Mouse (Mus musculus): ENCODE results near the gene Gm27029. TPM values are rescaled to one million over a fixed set of nuclear protein-coding genes. Genes with fewer than 3 reads are reported as not detected.

Gm27029 gene
- total RNA-seq, 2 experiments from 2014 or later = not detected

DNA sequence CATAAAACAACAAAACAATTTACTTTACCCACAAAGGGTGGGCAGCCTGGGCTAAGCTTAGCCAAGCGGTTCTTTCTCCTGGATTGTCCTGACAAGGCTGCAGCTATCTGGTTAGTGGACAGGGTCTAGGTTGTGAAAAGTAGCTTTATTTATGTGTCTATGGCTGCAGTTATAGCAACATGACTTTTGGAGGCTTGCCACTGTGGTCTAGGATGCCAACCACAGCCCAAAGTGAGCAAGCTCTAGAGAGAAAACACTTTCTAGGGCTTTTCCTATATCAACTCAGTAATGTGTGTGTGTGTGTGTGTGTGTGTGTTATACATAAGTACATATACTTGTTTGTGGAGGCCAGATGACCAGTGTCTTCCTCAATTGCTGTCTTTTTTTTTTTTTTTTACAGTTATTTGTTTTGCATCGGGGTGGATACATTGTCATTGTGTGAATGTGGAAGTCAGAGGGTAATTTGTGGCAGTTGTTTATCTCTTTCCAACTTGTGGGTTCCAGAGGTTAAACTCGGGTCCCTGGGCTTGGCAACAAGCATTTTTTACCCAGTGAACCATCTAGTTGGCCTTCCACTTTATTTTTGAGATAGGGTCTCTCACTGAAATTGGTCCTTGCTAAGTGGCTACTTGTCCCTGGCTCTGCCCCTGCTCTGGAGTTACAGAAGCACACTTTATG lies 67.0 kb downstream of the Gm27029 start:
- no peak for ATAC-seq (replicated peaks; ENCODE audit: low FRiP score, poor library complexity, severe bottlenecking)

Other genes starting within 250 kb of the Gm27029 start
- gene Ccr10, start 249.4 kb downstream of the Gm27029 start, total RNA-seq (2015; ENCODE audit: low replicate concordance) = not detected in 2 replicates
- gene Ccr10, start 249.4 kb downstream of the Gm27029 start, total RNA-seq (2017; ENCODE audit: low replicate concordance) = not detected in 2 replicates
- 32.3 and 58.4 TPM in 2 replicates for gene Ezh1, start 198.3 kb downstream of the Gm27029 start, total RNA-seq (2015; ENCODE audit: low replicate concordance)
- 43.8 and 53.9 TPM in 2 replicates for gene Ezh1, start 198.3 kb downstream of the Gm27029 start, total RNA-seq (2017; ENCODE audit: low replicate concordance)
- not detected in 2 replicates for gene Ramp2, start 178.8 kb downstream of the Gm27029 start, total RNA-seq (2015; ENCODE audit: low replicate concordance)
- not detected in 2 replicates for gene Ramp2, start 178.8 kb downstream of the Gm27029 start, total RNA-seq (2017; ENCODE audit: low replicate concordance)
- 133 and 142 TPM in 2 replicates for gene Vps25, start 171.1 kb downstream of the Gm27029 start, total RNA-seq (2015; ENCODE audit: low replicate concordance)
- 27.3 and 31.7 TPM in 2 replicates for gene Vps25, start 171.1 kb downstream of the Gm27029 start, total RNA-seq (2017; ENCODE audit: low replicate concordance)
- 0.72 and 5.9 TPM in 2 replicates for gene Wnk4, start 164.2 kb downstream of the Gm27029 start, total RNA-seq (2015; ENCODE audit: low replicate concordance)
- gene Wnk4, start 164.2 kb downstream of the Gm27029 start, total RNA-seq (2017; ENCODE audit: low replicate concordance) = 2.8 and 3.1 TPM in 2 replicates
- 5.8 and 10.1 TPM in 2 replicates for gene Cntd1, start 145.8 kb downstream of the Gm27029 start, total RNA-seq (2015; ENCODE audit: low replicate concordance)
- 11.1 and 11.6 TPM in 2 replicates for gene Cntd1, start 145.8 kb downstream of the Gm27029 start, total RNA-seq (2017; ENCODE audit: low replicate concordance)
- 19.8 and 33.1 TPM in 2 replicates for gene Coa3, start 145.7 kb downstream of the Gm27029 start, total RNA-seq (2015; ENCODE audit: low replicate concordance)
- 5.3 and 16.2 TPM in 2 replicates for gene Coa3, start 145.7 kb downstream of the Gm27029 start, total RNA-seq (2017; ENCODE audit: low replicate concordance)
- gene Becn1, start 122.5 kb downstream of the Gm27029 start, total RNA-seq (2015; ENCODE audit: low replicate concordance) = 71.4 and 72.5 TPM in 2 replicates
- 273 TPM in 2 replicates for gene Becn1, start 122.5 kb downstream of the Gm27029 start, total RNA-seq (2017; ENCODE audit: low replicate concordance)
- gene Psme3, start 108.6 kb downstream of the Gm27029 start, total RNA-seq (2015; ENCODE audit: low replicate concordance) = 425 and 456 TPM in 2 replicates
- gene Psme3, start 108.6 kb downstream of the Gm27029 start, total RNA-seq (2017; ENCODE audit: low replicate concordance) = 261 and 313 TPM in 2 replicates
- gene Aoc2, start 99.7 kb downstream of the Gm27029 start, total RNA-seq (2015; ENCODE audit: low replicate concordance) = 25.2 and 38.6 TPM in 2 replicates
- 12.8 and 18.9 TPM in 2 replicates for gene Aoc2, start 99.7 kb downstream of the Gm27029 start, total RNA-seq (2017; ENCODE audit: low replicate concordance)
- gene Aoc3, start 94.2 kb downstream of the Gm27029 start, total RNA-seq (2015; ENCODE audit: low replicate concordance) = 2.5 TPM in 1 of 2 replicates, not detected in the other
- 0.51 TPM in 1 of 2 replicates, not detected in the other for gene Aoc3, start 94.2 kb downstream of the Gm27029 start, total RNA-seq (2017; ENCODE audit: low replicate concordance)
- not detected in 2 replicates for gene G6pc, start 57.2 kb downstream of the Gm27029 start, total RNA-seq (2015; ENCODE audit: low replicate concordance)
- not detected in 2 replicates for gene G6pc, start 57.2 kb downstream of the Gm27029 start, total RNA-seq (2017; ENCODE audit: low replicate concordance)
- 2.1 and 20.9 TPM in 2 replicates for gene Aarsd1, start 7.2 kb downstream of the Gm27029 start, total RNA-seq (2015; ENCODE audit: low replicate concordance)
- 13.1 and 27.7 TPM in 2 replicates for gene Aarsd1, start 7.2 kb downstream of the Gm27029 start, total RNA-seq (2017; ENCODE audit: low replicate concordance)
- gene Rundc1, start 289 bp upstream of the Gm27029 start, total RNA-seq (2015; ENCODE audit: low replicate concordance) = 0.42 and 1.8 TPM in 2 replicates
- gene Rundc1, start 289 bp upstream of the Gm27029 start, total RNA-seq (2017; ENCODE audit: low replicate concordance) = 1.8 and 2.6 TPM in 2 replicates
- gene Ptges3l, start 537 bp upstream of the Gm27029 start, total RNA-seq (2015; ENCODE audit: low replicate concordance) = not detected in 2 replicates
- gene Ptges3l, start 537 bp upstream of the Gm27029 start, total RNA-seq (2017; ENCODE audit: low replicate concordance) = not detected in 2 replicates
- gene Rpl27, start 17.5 kb upstream of the Gm27029 start, total RNA-seq (2015; ENCODE audit: low replicate concordance) = 179 and 183 TPM in 2 replicates
- 266 and 615 TPM in 2 replicates for gene Rpl27, start 17.5 kb upstream of the Gm27029 start, total RNA-seq (2017; ENCODE audit: low replicate concordance)
- gene Ifi35, start 23.6 kb upstream of the Gm27029 start, total RNA-seq (2015; ENCODE audit: low replicate concordance) = 39.8 and 73.2 TPM in 2 replicates
- 43.6 and 47.4 TPM in 2 replicates for gene Ifi35, start 23.6 kb upstream of the Gm27029 start, total RNA-seq (2017; ENCODE audit: low replicate concordance)
- gene Rnd2, start 40.2 kb upstream of the Gm27029 start, total RNA-seq (2015; ENCODE audit: low replicate concordance) = not detected in 2 replicates
- gene Rnd2, start 40.2 kb upstream of the Gm27029 start, total RNA-seq (2017; ENCODE audit: low replicate concordance) = not detected in 2 replicates
- 9.0 and 13.4 TPM in 2 replicates for gene Vat1, start 41.4 kb upstream of the Gm27029 start, total RNA-seq (2015; ENCODE audit: low replicate concordance)
- 4.7 and 6.1 TPM in 2 replicates for gene Vat1, start 41.4 kb upstream of the Gm27029 start, total RNA-seq (2017; ENCODE audit: low replicate concordance)
- gene Brca1, start 127.2 kb upstream of the Gm27029 start, total RNA-seq (2015; ENCODE audit: low replicate concordance) = 85.1 and 137 TPM in 2 replicates
- gene Brca1, start 127.2 kb upstream of the Gm27029 start, total RNA-seq (2017; ENCODE audit: low replicate concordance) = 153 and 177 TPM in 2 replicates
- 108 and 112 TPM in 2 replicates for gene Nbr1, start 127.4 kb upstream of the Gm27029 start, total RNA-seq (2015; ENCODE audit: low replicate concordance)
- gene Nbr1, start 127.4 kb upstream of the Gm27029 start, total RNA-seq (2017; ENCODE audit: low replicate concordance) = 82.8 and 107 TPM in 2 replicates
- gene Tmem106a, start 157.4 kb upstream of the Gm27029 start, total RNA-seq (2015; ENCODE audit: low replicate concordance) = 13.7 and 22.2 TPM in 2 replicates
- 2.6 and 3.0 TPM in 2 replicates for gene Tmem106a, start 157.4 kb upstream of the Gm27029 start, total RNA-seq (2017; ENCODE audit: low replicate concordance)
- gene Gm11634, start 174.5 kb upstream of the Gm27029 start, total RNA-seq (2015; ENCODE audit: low replicate concordance) = not detected in 2 replicates
- gene Gm11634, start 174.5 kb upstream of the Gm27029 start, total RNA-seq (2017; ENCODE audit: low replicate concordance) = not detected in 2 replicates
- gene Rdm1, start 202.4 kb upstream of the Gm27029 start, total RNA-seq (2015; ENCODE audit: low replicate concordance) = 81.1 and 91.4 TPM in 2 replicates
- gene Rdm1, start 202.4 kb upstream of the Gm27029 start, total RNA-seq (2017; ENCODE audit: low replicate concordance) = 34.5 and 43.0 TPM in 2 replicates
- gene Arl4d, start 240.7 kb upstream of the Gm27029 start, total RNA-seq (2015; ENCODE audit: low replicate concordance) = not detected in 2 replicates
- 1.0 and 1.5 TPM in 2 replicates for gene Arl4d, start 240.7 kb upstream of the Gm27029 start, total RNA-seq (2017; ENCODE audit: low replicate concordance)